Mouse (Mus musculus) CH12.LX (cell line): ENCODE measurements around the gene Ccl12. TPM values are rescaled to one million over a fixed set of nuclear protein-coding genes. Genes with fewer than 3 reads are reported as not detected.

Experiments
- DNase-seq: peaks from one replicate; pipeline ENCODE4 v3.0.0-alpha.2; 2013; ENCODE audit errors: extremely low read depth
- H3K27ac ChIP-seq: 2 replicates; pipeline ENCODE4 v1.5.1; 2012; ENCODE audit warnings: low read depth, mild to moderate bottlenecking, control low read depth, moderate library complexity; ENCODE audit not compliant: insufficient read depth
- H3K27me3 ChIP-seq: replicated peaks from 2 replicates; pipeline ENCODE3; 2012; ENCODE audit warnings: inconsistent platforms
- H3K36me3 ChIP-seq, 2 experiments: replicated peaks in 1 of 2; 2 replicates each; pipeline versions ENCODE3 to v1.6.1; 2012; ENCODE audit warnings: inconsistent platforms in 1 of 2, low read length in 1 of 2, mild to moderate bottlenecking in 1 of 2, mixed read lengths in 1 of 2, moderate library complexity in 1 of 2; ENCODE audit not compliant: control insufficient read depth in 1 of 2, insufficient read depth in 1 of 2
- H3K4me1 ChIP-seq, 2 experiments: 2 replicates each; pipeline ENCODE4 v1.6.1; 2012; ENCODE audit warnings: inconsistent platforms in 1 of 2, moderate library complexity in 1 of 2; ENCODE audit not compliant: insufficient read depth in 2 of 2, control insufficient read depth in 1 of 2
- H3K4me2 ChIP-seq: 2 replicates; pipeline ENCODE4 v1.6.1; 2012; ENCODE audit warnings: low read depth, mild to moderate bottlenecking, control low read depth; ENCODE audit not compliant: poor library complexity, insufficient read depth, severe bottlenecking
- H3K4me3 ChIP-seq, 3 experiments: fragments of 150-350 bp in 1 of 3; sonication (generic) in 1 of 3; replicated peaks in 1 of 3; 2 replicates each; pipeline versions ENCODE3 to v1.5.1; 2011 to 2012; ENCODE audit warnings: low read depth in 2 of 3, low read length in 2 of 3, mild to moderate bottlenecking in 2 of 3, moderate library complexity in 2 of 3, control low read depth in 1 of 3, improper control_type of control experiment in 1 of 3, inconsistent platforms in 1 of 3, mixed read lengths in 1 of 3; ENCODE audit not compliant: poor library complexity in 1 of 3
- H3K79me2 ChIP-seq: replicated peaks from 2 replicates; pipeline ENCODE4 v1.6.1; 2012; ENCODE audit warnings: mild to moderate bottlenecking, moderate library complexity; ENCODE audit not compliant: control insufficient read depth, poor library complexity, insufficient read depth, severe bottlenecking; ENCODE audit errors: extremely low read depth
- H3K9ac ChIP-seq: 2 replicates; pipeline ENCODE4 v1.6.1; 2012; ENCODE audit warnings: low read depth, mild to moderate bottlenecking, control low read depth, moderate library complexity; ENCODE audit not compliant: insufficient read depth
- H3K9me3 ChIP-seq: replicated peaks from 2 replicates; pipeline ENCODE3; 2012; ENCODE audit warnings: low read length, inconsistent platforms, mixed read lengths
- BHLHE40 ChIP-seq: IDR thresholded peaks from 2 replicates; pipeline ENCODE4 v1.6.1; 2011; ENCODE audit warnings: mild to moderate bottlenecking, low read depth, low read length, improper control_type of control experiment
- CHD2 ChIP-seq: IDR thresholded peaks from 2 replicates; pipeline ENCODE4 v1.6.1; 2011; ENCODE audit warnings: low read length, improper control_type of control experiment
- ELF1 ChIP-seq: IDR thresholded peaks from 2 replicates; pipeline ENCODE4 v1.6.1; 2014; ENCODE audit warnings: low read depth, mild to moderate bottlenecking, inconsistent platforms, low read length, improper control_type of control experiment
- GABPA ChIP-seq: IDR thresholded peaks from 2 replicates; pipeline ENCODE4 v1.6.1; 2012; ENCODE audit warnings: low read depth, low read length, improper control_type of control experiment, inconsistent platforms; ENCODE audit not compliant: insufficient replicate concordance
- IRF4 ChIP-seq: IDR thresholded peaks from 2 replicates; pipeline ENCODE4 v1.6.1; 2014; ENCODE audit warnings: low read depth, mild to moderate bottlenecking, inconsistent platforms, low read length, improper control_type of control experiment
- MEF2A ChIP-seq: IDR thresholded peaks from 2 replicates; pipeline ENCODE4 v1.6.1; 2014; ENCODE audit warnings: low read depth, mild to moderate bottlenecking, inconsistent platforms, low read length, improper control_type of control experiment, borderline replicate concordance
- MYC ChIP-seq: IDR thresholded peaks from 2 replicates; pipeline ENCODE4 v1.6.1; 2011; ENCODE audit warnings: low read depth, mild to moderate bottlenecking, improper control_type of control experiment, low read length
- PAX5 ChIP-seq: IDR thresholded peaks from 2 replicates; pipeline ENCODE4 v1.6.1; 2012; ENCODE audit warnings: low read length, inconsistent platforms, mixed read lengths
- POLR2AphosphoS2 ChIP-seq: IDR thresholded peaks from 2 replicates; pipeline ENCODE4 v1.6.1; 2011; ENCODE audit warnings: low read depth, low read length, improper control_type of control experiment
- RCOR1 ChIP-seq: conservative IDR thresholded peaks from 2 replicates; pipeline ENCODE4 v1.6.1; 2012; ENCODE audit warnings: low read depth, mild to moderate bottlenecking, inconsistent platforms, low read length, improper control_type of control experiment
- SIN3A ChIP-seq: IDR thresholded peaks from 2 replicates; pipeline ENCODE4 v1.6.1; 2012; ENCODE audit warnings: low read length, improper control_type of control experiment, inconsistent platforms
- SMC3 ChIP-seq: IDR thresholded peaks from 2 replicates; pipeline ENCODE4 v1.6.1; 2011; ENCODE audit warnings: low read depth, low read length, improper control_type of control experiment
- TBP ChIP-seq: conservative IDR thresholded peaks from 2 replicates; pipeline ENCODE4 v1.6.1; 2011; ENCODE audit warnings: low read depth, low read length, improper control_type of control experiment
- UBTF ChIP-seq: IDR thresholded peaks from 2 replicates; pipeline ENCODE4 v1.6.1; 2012; ENCODE audit warnings: low read depth, mild to moderate bottlenecking, inconsistent platforms, low read length, improper control_type of control experiment, moderate library complexity
- USF1 ChIP-seq: IDR thresholded peaks from 2 replicates; pipeline ENCODE4 v1.6.1; 2014; ENCODE audit warnings: low read depth, mild to moderate bottlenecking, inconsistent platforms, low read length, improper control_type of control experiment
- ZC3H11A ChIP-seq: IDR thresholded peaks from 2 replicates; pipeline ENCODE4 v1.6.1; 2012; ENCODE audit warnings: low read depth, mild to moderate bottlenecking, inconsistent platforms, low read length, improper control_type of control experiment
- ZNF384 ChIP-seq: IDR thresholded peaks from 2 replicates; pipeline ENCODE4 v1.6.1; 2012; ENCODE audit warnings: low read depth, low read length, improper control_type of control experiment, inconsistent platforms
- dilution Hi-C: fragments of 300-500 bp; cut with MboI; formaldehyde crosslinking; loops from 2 replicates; pipeline ENCODE4 v1.14.3; 2020; ENCODE audit warnings: low sequenced_read_pairs; ENCODE audit not compliant: extremely low pct_unique_long_range_greater_than_20kb, extremely low pct_ligation_motif_present
- in situ Hi-C: fragments of 300-500 bp; cut with MboI; formaldehyde crosslinking; loops from 3 replicates; pipeline ENCODE4 v1.14.3; 2019; ENCODE audit warnings: low sequenced_read_pairs, low pct_ligation_motif_present, low pct_unique_long_range_greater_than_20kb, mixed read lengths
- polyA plus RNA-seq: library from polyadenylated mRNA; unstranded; fragments of >175 nt; gene quantifications from 2 replicates; pipeline ENCODE4 v1.2.1, GENCODE M21; 2012; ENCODE audit warnings: low read depth; ENCODE audit not compliant: insufficient read length
- total RNA-seq, 2 experiments: library from RNA; depleted of rRNA; stranded (reverse); fragments of 300-350 nt in 1 of 2; fragments of >200 nt in 1 of 2; gene quantifications; 2 replicates each; pipeline ENCODE4 v1.2.3; 2012 to 2014

Gene Ccl12
- total and polyA plus RNA-seq, 3 experiments: 0.51 TPM; not detected in 2

DNA sequence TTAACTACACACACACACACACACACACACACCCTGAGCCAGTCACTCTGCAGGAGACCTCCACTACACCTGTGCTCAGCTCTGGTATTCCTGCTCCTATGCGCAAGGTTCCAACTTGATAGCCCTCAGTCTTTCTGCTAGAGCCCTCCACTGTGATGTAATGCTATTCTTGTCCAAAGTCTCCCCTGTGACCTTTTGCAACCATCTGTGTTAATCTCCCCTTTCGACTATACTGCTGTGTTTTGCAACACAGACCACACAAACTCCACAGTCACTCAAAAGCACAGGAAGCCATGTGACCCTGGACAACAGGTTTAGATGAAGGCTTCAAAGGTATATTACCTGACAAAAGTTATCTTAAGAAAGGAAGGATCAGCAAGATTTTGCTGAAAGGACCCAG, 38.2 kb upstream of the Ccl12 start:
- no peak overlapping the region for H3K4me3 ChIP-seq
- no peaks in the 10 kb centered on the region for H3K9me3 ChIP-seq
- H3K27ac ChIP-seq: no peak overlapping the region
- H3K4me1 ChIP-seq: no peaks in the 10 kb centered on the region
- no peak overlapping the region for H3K4me2 ChIP-seq
- H3K79me2 ChIP-seq: no peaks in the 10 kb centered on the region
- DNase-seq: no peak
- H3K36me3 ChIP-seq: no peaks in the 10 kb centered on the region
- no peak overlapping the region for H3K9ac ChIP-seq
- in situ Hi-C loops (no loop called here), dilution Hi-C loops (no loop called here)
- TF ChIP-seq ZNF384 (no peak), SIN3A (no peak), RCOR1 (no peak), BHLHE40 (no peak), UBTF (no peak), MEF2A (no peak), GABPA (no peak), ELF1 (no peak), ZC3H11A (no peak), SMC3 (no peak), IRF4 (no peak)
- peaks cover 51% of the 10 kb centered on the region for H3K27me3 ChIP-seq

DNA sequence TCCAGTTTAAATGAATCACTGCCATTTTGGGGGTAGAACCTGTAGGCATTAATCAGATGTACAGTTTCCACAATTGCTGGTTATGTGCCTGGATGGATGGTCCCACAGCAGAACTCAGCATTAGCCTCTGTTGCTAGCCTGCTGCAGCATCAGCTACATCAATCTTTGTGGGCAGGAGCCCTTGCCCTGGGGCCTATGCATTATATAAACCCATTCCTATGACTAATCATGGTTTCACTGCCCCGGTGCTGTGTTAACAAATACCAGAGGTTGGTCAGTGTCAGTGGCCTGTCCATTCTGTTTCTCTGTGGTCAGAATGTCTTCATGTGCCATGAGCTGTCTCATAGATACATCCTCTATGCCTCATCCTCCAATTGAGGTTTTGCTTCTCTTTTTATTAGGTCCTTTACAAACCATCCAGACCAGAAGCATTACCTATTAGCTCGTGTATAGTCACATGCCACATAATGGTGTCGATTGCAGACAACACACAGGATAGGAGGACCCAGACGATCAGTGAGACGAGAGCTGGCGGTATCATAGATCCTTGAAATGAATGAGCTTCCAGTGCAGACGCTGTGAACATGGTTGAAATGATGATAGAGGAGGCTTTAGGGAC, 34.6 kb upstream of the Ccl12 start:
- no peak for DNase-seq
- TF ChIP-seq CHD2: no peak
- no peak for TF ChIP-seq TBP
- TF ChIP-seq MYC: no peak
- no peak for TF ChIP-seq POLR2AphosphoS2
- no peak for TF ChIP-seq ZNF384
- TF ChIP-seq USF1: no peak
- no peak for TF ChIP-seq BHLHE40
- TF ChIP-seq PAX5: no peak
- no peak for TF ChIP-seq IRF4
- H3K4me1 ChIP-seq: peaks cover 0 to 3% of the 10 kb centered on the region in 2 experiments; a peak in 2 of 4 replicates

More for the DNA sequence above, 34.6 kb upstream of the Ccl12 start:
- dilution Hi-C loops: no loop called here
- no peak overlapping the region for H3K4me3 ChIP-seq
- no peak overlapping the region for H3K27ac ChIP-seq
- no peaks in the 10 kb centered on the region for H3K79me2 ChIP-seq
- H3K36me3 ChIP-seq: no peaks in the 10 kb centered on the region
- peaks cover 29% of the 10 kb centered on the region for H3K27me3 ChIP-seq
- no peak overlapping the region for H3K9ac ChIP-seq
- no peak overlapping the region for H3K4me2 ChIP-seq
- no peaks in the 10 kb centered on the region for H3K9me3 ChIP-seq
- in situ Hi-C loops: no loop called here
